Mouse (Mus musculus) testis, adult 2 months (tissue): ENCODE measurements around the gene Tnfrsf13c. TPM values are rescaled to one million over a fixed set of nuclear protein-coding genes. Genes with fewer than 3 reads are reported as not detected.

Source experiments
- H3K27ac ChIP-seq: fragments of 200-500 bp; 2 replicates; pipeline ENCODE4 v1.5.1; 2012; ENCODE audit warnings: low read depth, low read length; ENCODE audit not compliant: control insufficient read depth, insufficient read depth
- H3K27me3 ChIP-seq: fragments of 200-500 bp; 2 replicates; pipeline ENCODE4 v1.6.1; 2012; ENCODE audit warnings: mild to moderate bottlenecking, low read length, moderate library complexity; ENCODE audit not compliant: control insufficient read depth, insufficient read depth
- H3K36me3 ChIP-seq: fragments of 200-500 bp; 2 replicates; pipeline ENCODE4 v1.6.1; 2012; ENCODE audit warnings: mild to moderate bottlenecking, low read length; ENCODE audit not compliant: control insufficient read depth, insufficient read depth
- H3K4me1 ChIP-seq: fragments of 200-500 bp; 2 replicates; pipeline ENCODE4 v1.6.1; 2012; ENCODE audit warnings: low read length; ENCODE audit not compliant: control insufficient read depth, insufficient read depth
- H3K4me3 ChIP-seq: fragments of 200-500 bp; 2 replicates; pipeline ENCODE4 v1.5.1; 2012; ENCODE audit warnings: low read depth, mild to moderate bottlenecking, low read length, moderate library complexity, mixed read lengths; ENCODE audit not compliant: control insufficient read depth
- CTCF ChIP-seq: fragments of 200-500 bp; IDR thresholded peaks from 2 replicates; pipeline ENCODE4 v1.5.1; 2012; ENCODE audit warnings: low read depth, mild to moderate bottlenecking, inconsistent platforms, low read length, moderate library complexity; ENCODE audit not compliant: control insufficient read depth, insufficient read depth, insufficient replicate concordance
- POLR2A ChIP-seq: fragments of 200-500 bp; IDR thresholded peaks from 2 replicates; pipeline ENCODE4 v1.6.1; 2012; ENCODE audit warnings: low read depth, mild to moderate bottlenecking, inconsistent platforms, low read length, moderate library complexity; ENCODE audit not compliant: control insufficient read depth
- polyA plus RNA-seq: library from polyadenylated mRNA; depleted of rRNA; stranded (reverse); fragments of >200 nt; gene quantifications from 2 replicates; pipeline ENCODE4 v1.2.3, GENCODE M21; 2012

Gene Tnfrsf13c
- polyA plus RNA-seq, 1 experiment = 7.2 TPM

DNA sequence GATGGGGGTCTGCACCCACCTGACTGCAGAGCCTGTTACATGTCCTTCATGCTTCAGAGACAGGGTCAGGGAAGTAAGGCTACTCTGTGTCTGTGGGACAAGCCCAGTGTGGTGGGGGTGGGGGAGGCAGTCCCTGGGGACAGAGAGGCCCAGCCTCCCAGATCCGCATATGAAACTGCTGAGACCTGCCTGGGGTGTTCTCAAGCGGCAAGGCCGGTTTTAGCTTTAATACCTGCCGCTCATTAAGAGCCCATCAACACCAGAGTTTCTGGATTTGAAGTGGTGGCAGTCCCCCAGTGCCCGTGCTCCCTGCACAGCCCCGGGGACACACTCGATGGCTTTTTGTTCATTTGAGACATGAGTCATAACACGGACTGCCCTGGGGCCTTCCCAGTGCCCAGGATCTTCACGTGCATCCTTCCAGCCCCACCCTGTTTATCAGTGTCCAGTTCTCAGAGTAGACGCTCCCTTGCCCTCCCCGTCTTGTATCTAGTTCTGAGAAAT lies 5.4 kb upstream of the Tnfrsf13c start:
- H3K27ac ChIP-seq = no peak overlapping the region
- H3K27me3 ChIP-seq = no peaks in the 10 kb centered on the region
- H3K36me3 ChIP-seq = no peaks in the 10 kb centered on the region
- TF ChIP-seq POLR2A (no peak), CTCF (no peak)
- H3K4me1 ChIP-seq = no peaks in the 10 kb centered on the region
- H3K4me3 ChIP-seq = no peak overlapping the region

DNA sequence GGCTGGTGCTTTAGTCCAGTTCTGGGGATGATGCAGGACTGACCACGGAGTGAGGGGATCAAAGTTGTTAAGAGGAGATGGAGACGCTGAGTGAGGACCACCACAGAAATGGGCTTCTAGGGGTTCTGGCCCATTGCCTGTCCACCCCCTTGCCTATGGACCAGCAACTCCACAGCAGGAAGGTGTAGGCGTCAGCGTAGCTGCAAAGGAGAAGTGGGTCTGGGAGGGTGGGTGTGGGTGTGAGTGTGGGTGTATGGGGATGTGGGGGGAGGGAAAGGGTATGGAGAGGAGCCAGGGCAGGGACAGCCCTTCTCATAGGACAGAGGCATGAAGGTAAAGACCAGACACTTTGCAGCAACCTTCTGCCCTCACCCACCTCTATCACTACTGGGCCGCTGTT lies 1.6 kb upstream of the Tnfrsf13c start:
- no peak for TF ChIP-seq POLR2A
- TF ChIP-seq CTCF = no peak
- peaks cover 6% of the 10 kb centered on the region for H3K4me1 ChIP-seq
- H3K4me3 ChIP-seq = no peak overlapping the region
- no peaks in the 10 kb centered on the region; the same call in 1 of the 2 replicates for H3K27me3 ChIP-seq
- H3K36me3 ChIP-seq = no peaks in the 10 kb centered on the region
- H3K27ac ChIP-seq = no peak overlapping the region

DNA sequence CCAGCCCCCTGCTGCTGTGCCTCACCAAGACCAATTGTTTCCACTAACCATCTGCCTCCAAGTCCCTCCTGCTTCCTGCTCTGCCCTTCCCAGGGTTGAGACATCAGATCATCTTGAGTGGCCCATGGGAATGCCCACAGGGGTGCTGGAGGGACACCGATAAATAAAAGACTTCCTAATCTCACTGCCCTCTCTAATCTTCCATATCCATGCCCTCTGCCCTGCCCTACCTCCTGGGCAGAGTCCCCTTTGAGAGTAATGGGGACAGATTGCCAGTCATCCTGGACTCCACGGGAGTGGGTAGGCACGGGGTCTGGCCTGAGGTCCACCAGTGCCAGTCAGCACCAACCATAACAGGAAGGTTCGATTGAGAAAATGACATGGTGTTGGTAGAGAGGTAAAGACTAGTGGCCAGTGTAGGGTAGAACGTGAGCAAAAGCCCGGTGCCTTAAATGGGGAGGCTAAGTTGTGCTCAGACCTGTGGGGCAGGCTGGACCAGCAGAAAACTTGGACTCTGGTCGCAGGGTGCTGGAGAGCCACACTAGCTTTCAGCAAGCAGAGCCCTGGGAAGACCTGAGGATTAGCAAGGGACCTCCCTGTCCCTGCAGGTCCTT lies 540 bp upstream of the Tnfrsf13c start:
- Histone ChIP-seq H3K4me3 (peak overlapping the region; percentile 86), H3K36me3 (no peaks in the 10 kb centered on the region), H3K4me1 (peaks cover 6% of the 10 kb centered on the region), H3K27me3 (no peaks in the 10 kb centered on the region; the same call in 1 of the 2 replicates), H3K27ac (no peak overlapping the region)
- TF ChIP-seq CTCF (no peak), POLR2A (no peak)

DNA sequence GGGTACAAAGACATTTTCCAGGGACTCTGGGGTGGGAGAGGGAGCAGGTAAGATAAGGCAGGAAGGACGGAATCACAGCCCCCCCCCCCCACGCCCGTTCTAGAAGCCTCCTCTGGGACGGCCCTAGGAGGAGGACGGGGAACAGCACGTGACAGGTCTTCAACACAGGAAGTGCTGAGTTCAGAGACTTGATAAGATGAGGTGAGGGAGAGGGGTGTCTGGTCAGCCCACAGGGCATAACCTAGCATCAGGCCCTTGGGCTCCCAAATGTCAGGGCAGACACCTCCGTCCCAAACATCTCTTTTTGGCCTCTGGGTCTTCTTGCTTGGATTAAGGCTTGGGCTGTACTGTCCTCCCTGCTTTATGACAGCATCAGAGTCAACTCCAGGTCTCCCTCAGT lies 918 bp downstream of the Tnfrsf13c start:
- peaks cover 6% of the 10 kb centered on the region for H3K4me1 ChIP-seq
- peak overlapping the region; percentile 63 for H3K4me3 ChIP-seq
- no peak for TF ChIP-seq CTCF
- no peak for TF ChIP-seq POLR2A
- H3K27ac ChIP-seq = no peak overlapping the region
- H3K36me3 ChIP-seq = no peaks in the 10 kb centered on the region
- no peaks in the 10 kb centered on the region; the same call in 1 of the 2 replicates for H3K27me3 ChIP-seq

DNA sequence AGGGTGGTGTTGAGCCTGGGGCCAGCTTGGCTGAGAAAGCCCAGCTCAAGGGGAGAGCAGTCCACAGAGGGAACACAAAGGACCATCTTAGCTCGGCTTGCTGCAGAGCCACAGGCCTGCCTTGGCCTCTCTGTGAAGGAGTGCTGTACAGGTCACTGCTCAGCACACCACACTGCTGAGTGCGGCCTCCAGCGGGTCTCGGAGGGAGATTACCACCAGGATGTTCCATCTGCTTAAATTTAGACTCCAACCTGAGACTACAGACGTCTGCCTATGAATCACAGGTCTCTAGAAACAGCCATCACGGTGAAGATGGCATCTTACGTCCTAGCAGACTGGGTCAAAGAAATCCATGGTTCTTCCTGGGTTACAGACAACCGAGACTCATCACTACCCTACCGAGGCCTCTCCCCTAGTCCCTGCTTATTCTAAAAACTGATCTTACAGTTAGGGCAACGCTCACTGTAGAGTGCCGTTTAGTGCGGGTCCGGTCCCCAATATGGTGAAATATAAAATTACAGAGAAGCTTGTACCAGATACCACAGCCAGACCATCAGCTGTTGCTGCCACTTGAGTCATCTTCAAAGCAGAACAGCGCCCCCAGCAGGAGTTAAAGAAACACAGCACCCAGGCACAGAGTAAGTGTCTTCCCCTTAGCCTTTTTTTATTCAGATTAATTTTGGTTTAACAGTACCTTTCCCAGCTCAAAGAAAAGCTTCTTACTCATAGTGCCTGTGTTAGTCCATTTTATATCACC lies 2.9 kb downstream of the Tnfrsf13c start:
- Histone ChIP-seq H3K36me3 (no peaks in the 10 kb centered on the region), H3K27ac (no peak overlapping the region), H3K4me1 (peaks cover 6% of the 10 kb centered on the region), H3K27me3 (no peaks in the 10 kb centered on the region; the same call in 1 of the 2 replicates), H3K4me3 (peak overlapping the region; percentile 53)
- TF ChIP-seq CTCF = no peak; the same call in 1 of the 2 replicates
- no peak for TF ChIP-seq POLR2A

DNA sequence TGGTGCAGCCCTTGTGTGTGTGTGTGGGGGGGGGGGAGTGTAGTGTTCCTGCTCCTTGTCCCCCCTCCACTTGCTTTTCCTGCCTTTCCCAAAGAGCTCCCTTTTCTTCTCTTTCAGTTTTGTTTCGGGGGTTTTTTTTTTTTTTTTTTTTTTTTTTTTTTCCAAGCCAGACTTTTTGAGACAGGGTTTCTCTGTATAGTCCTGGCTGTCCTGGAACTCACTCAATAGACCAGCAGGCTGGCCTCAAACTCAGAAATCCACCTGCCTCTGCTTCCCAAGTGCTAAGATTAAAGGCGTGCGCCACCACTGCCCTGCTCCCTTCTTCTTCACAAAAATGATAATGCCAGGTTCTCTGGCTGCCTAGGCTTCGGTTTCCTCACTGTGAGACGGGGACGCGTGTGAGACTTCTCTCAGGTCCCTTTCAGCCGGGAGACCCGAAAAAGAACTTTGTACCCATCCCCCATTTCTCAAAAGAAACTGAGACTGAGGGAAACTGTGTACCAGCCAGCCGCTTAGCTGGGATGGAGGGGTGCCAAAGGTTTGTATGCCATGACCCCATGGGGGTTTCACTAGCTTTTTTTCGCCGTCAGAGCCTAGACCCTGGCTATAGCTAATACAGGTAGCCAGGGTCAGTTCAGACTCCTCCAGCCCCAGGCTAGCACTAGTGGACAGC lies 4.0 kb downstream of the Tnfrsf13c start:
- H3K27me3 ChIP-seq = no peaks in the 10 kb centered on the region; the same call in 1 of the 2 replicates
- H3K27ac ChIP-seq = no peak overlapping the region
- TF ChIP-seq POLR2A = no peak
- TF ChIP-seq CTCF = no peak
- peaks cover 6% of the 10 kb centered on the region for H3K4me1 ChIP-seq
- no peak overlapping the region for H3K4me3 ChIP-seq
- no peaks in the 10 kb centered on the region for H3K36me3 ChIP-seq
